Mouse (Mus musculus) midbrain, embryonic 15.5 days (tissue): ENCODE data around the gene Crygn. TPM values are rescaled to one million over a fixed set of nuclear protein-coding genes. Genes with fewer than 3 reads are reported as not detected.
"Not testable (repeated sequence)": the region's sequence is repeated elsewhere in the genome, so short reads cannot be mapped to it uniquely, and the experiment has no call there.

ENCODE experiments used
- ATAC-seq: fragments of 200-750 bp; cut with Nextera tagmentation; replicated peaks from 2 replicates; pipeline ENCODE4 v1.8.0; 2017; ENCODE audit warnings: moderate TSS enrichment
- H3K27ac ChIP-seq: fragments of 300-500 bp; sonication (generic); 2 replicates; pipeline ENCODE4 v1.5.1; 2015; ENCODE audit warnings: mild to moderate bottlenecking, inconsistent platforms
- H3K27me3 ChIP-seq: fragments of 300-500 bp; sonication (generic); replicated peaks from 2 replicates; pipeline ENCODE4 v1.6.1; 2015; ENCODE audit warnings: inconsistent platforms
- H3K36me3 ChIP-seq: fragments of 300-500 bp; sonication (generic); replicated peaks from 2 replicates; pipeline ENCODE4 v1.6.1; 2015; ENCODE audit warnings: inconsistent platforms
- H3K4me1 ChIP-seq: fragments of 300-500 bp; sonication (generic); 2 replicates; pipeline ENCODE4 v1.6.1; 2015; ENCODE audit warnings: inconsistent platforms
- H3K4me2 ChIP-seq: fragments of 300-500 bp; sonication (generic); 2 replicates; pipeline ENCODE4 v1.6.1; 2015; ENCODE audit warnings: inconsistent platforms, mild to moderate bottlenecking, moderate library complexity
- H3K4me3 ChIP-seq: fragments of 300-500 bp; sonication (generic); 2 replicates; pipeline ENCODE4 v1.5.1; 2015; ENCODE audit warnings: mild to moderate bottlenecking, inconsistent platforms
- H3K9ac ChIP-seq: fragments of 300-500 bp; sonication (generic); 2 replicates; pipeline ENCODE4 v1.6.1; 2015; ENCODE audit warnings: mild to moderate bottlenecking, inconsistent platforms
- H3K9me3 ChIP-seq: fragments of 300-500 bp; sonication (generic); 2 replicates; pipeline ENCODE4 v1.6.1; 2016; ENCODE audit warnings: inconsistent platforms
- WGBS: fragments of 180-500 bp; shearing (Covaris S2); methylation state at CpG from one replicate; pipeline ENCODE4 v1.1.7; 2015; ENCODE audit warnings: mixed read lengths; 5-methylcytosine and 5-hydroxymethylcytosine counted together
- polyA plus RNA-seq: library from polyadenylated mRNA; unstranded; fragments of >200 nt; fragmentation: Nextera tagmentation; extraction: Ambion mirVana; gene quantifications from 2 replicates; pipeline ENCODE4 v1.2.1, GENCODE M21; 2015

Gene Crygn
- polyA plus RNA-seq, 1 experiment from 2014 or later = 2.5 TPM

DNA sequence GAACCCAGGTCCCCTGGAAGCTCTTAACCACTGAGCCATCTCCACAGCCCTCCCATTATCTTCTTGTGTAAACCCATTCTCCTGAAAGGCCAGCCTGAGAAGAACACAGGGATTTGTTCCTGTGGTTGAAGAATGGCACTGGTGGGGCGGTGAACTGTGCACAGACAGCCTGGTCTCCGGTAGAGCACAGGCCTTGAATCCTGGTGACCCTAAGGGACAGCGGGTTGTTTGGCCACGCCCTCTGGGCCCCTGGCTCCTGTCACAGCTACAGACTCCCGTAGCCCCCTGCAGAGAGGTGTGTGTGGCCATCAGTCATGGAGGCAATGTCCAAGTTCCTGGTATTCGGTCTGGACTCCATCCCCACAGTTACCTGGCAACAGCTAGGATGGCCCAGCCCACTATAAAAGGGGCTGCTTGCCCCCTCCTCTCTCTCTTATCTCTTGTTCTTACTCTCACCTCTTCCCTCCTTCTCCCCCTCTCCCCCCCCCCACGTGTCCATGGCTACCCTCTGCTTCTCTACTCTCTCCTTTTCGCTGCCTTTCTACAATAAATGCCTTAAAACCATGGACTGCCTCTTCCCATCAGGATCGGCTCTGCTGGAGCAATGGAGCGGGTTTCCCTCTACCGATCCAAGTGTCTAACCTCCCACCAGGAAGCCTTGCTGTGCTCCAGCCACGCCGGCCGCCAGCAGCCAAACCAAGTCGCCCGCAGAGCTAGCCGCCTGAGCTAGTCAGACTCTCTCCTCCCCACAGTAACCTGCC lies 20.5 kb upstream of the Crygn start:
- Histone ChIP-seq H3K27me3 (peaks cover 6% of the 10 kb centered on the region; the same call in 1 of the 2 replicates), H3K9me3 (no peaks in the 10 kb centered on the region), H3K4me2 (peak overlapping the region; percentile 41), H3K9ac (no peak overlapping the region), H3K4me1 (peaks cover 7% of the 10 kb centered on the region; the same call in 1 of the 2 replicates), H3K36me3 (no peaks in the 10 kb centered on the region), H3K27ac (no peak overlapping the region), H3K4me3 (peak overlapping the region; percentile 5; the same call in 1 of the 2 replicates)
- WGBS = 10% methylated on average over 17 of the region's 17 CpGs
- ATAC-seq = no peak

DNA sequence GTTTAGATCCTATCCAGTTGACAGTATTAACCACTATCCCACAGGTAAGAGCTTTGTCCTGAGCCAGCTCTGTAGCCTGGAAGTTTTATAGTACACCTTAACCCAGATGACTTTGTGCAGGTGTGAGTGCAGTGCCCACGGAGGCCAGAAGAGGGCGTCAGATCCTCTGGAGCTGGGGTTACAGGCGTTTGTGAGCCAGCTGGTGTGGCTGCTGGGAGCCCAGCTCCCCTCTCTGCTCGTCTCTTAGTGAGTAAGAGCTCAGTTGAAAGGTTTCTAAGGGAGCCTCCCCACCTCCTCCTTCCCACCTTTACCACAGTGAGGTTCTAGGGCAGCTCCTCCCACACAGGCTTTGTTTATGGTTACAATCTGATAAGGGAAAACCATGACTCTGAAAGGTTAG lies 18.9 kb upstream of the Crygn start:
- ATAC-seq = no peak
- WGBS = 71% methylated on average over 4 of the region's 4 CpGs
- Histone ChIP-seq H3K4me2 (no peak overlapping the region), H3K9me3 (no peaks in the 10 kb centered on the region), H3K36me3 (no peaks in the 10 kb centered on the region), H3K27ac (no peak overlapping the region), H3K4me1 (peaks cover 7% of the 10 kb centered on the region; the same call in 1 of the 2 replicates), H3K9ac (no peak overlapping the region), H3K4me3 (no peak overlapping the region), H3K27me3 (peaks cover 6% of the 10 kb centered on the region; the same call in 1 of the 2 replicates)

DNA sequence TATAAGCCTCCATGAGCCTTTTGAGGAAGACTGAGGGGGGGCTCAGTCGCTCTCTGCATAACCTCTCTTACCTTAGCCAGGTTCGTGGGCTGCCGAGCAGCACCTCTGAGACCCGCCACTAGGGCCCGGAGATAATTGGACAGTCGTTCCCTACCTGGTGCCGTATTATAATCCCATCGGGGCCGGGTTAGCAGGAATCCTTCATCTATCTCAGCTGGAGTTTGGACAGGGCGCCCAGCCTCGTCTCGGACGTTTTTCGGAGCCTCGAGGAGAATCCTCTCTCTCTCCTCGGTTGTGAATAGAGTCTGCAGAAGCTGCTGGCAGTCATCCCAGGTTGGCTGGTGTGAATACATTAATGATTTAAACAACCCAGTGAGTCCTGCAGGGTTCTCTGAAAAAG lies 16.7 kb upstream of the Crygn start:
- 80% methylated on average over 16 of the region's 16 CpGs for WGBS
- ATAC-seq = not testable (repeated sequence)

DNA sequence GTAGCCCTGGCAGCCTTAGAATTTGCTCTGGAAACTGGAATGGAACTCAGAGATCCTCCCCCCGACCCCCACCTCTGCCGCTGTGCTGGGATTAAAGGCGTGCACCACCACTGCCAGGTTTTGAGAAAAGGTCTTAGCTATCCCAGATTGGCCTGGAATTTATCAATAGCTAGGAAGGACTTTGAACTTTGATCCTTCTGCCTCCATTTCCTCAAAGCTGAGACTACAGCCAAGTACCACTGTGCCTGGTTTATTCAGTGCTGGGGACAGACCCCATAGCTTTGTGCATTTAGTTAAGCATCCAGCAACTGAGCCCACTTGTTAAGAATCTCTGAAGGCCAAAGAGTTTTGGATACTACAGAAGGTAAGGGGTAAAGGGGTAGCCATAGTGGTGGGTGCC lies 877 bp downstream of the Crygn start:
- Histone ChIP-seq H3K27me3 (no peaks in the 10 kb centered on the region), H3K9me3 (no peaks in the 10 kb centered on the region), H3K4me1 (peaks cover 1% of the 10 kb centered on the region), H3K4me2 (no peak overlapping the region), H3K9ac (no peak overlapping the region), H3K4me3 (no peak overlapping the region), H3K36me3 (no peaks in the 10 kb centered on the region), H3K27ac (no peak overlapping the region)
- 59% methylated on average over 3 of the region's 3 CpGs for WGBS
- ATAC-seq = no peak

More for the DNA sequence above, 16.7 kb upstream of the Crygn start:
- not testable (repeated sequence) for H3K4me2 ChIP-seq, H3K27me3 ChIP-seq, H3K9me3 ChIP-seq, H3K9ac ChIP-seq, H3K4me3 ChIP-seq, H3K36me3 ChIP-seq, H3K27ac ChIP-seq, H3K4me1 ChIP-seq

DNA sequence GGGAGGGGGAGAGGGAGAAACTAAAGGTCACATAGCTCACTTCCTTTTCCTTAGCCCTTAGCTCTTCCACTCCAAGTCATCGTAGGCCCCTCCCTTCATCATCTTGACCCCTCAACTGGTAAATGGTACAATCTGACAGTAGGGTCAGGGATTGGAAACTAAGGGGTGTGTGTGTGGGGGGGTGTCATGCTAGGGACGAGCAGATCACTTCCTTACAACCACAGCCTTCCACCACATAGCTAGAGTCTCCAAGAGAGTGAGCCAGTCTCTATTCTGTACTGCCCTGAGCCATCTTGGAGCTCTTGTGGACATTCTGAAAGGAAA lies 5.7 kb downstream of the Crygn start:
- ATAC-seq = no peak
- Histone ChIP-seq H3K4me3 (no peak overlapping the region), H3K36me3 (no peaks in the 10 kb centered on the region), H3K4me2 (peak overlapping the region; percentile 90), H3K27me3 (no peaks in the 10 kb centered on the region), H3K9me3 (no peaks in the 10 kb centered on the region), H3K9ac (no peak overlapping the region), H3K4me1 (peaks cover 19% of the 10 kb centered on the region), H3K27ac (no peak overlapping the region)
- 10% methylated on average over 2 of the region's 2 CpGs for WGBS

DNA sequence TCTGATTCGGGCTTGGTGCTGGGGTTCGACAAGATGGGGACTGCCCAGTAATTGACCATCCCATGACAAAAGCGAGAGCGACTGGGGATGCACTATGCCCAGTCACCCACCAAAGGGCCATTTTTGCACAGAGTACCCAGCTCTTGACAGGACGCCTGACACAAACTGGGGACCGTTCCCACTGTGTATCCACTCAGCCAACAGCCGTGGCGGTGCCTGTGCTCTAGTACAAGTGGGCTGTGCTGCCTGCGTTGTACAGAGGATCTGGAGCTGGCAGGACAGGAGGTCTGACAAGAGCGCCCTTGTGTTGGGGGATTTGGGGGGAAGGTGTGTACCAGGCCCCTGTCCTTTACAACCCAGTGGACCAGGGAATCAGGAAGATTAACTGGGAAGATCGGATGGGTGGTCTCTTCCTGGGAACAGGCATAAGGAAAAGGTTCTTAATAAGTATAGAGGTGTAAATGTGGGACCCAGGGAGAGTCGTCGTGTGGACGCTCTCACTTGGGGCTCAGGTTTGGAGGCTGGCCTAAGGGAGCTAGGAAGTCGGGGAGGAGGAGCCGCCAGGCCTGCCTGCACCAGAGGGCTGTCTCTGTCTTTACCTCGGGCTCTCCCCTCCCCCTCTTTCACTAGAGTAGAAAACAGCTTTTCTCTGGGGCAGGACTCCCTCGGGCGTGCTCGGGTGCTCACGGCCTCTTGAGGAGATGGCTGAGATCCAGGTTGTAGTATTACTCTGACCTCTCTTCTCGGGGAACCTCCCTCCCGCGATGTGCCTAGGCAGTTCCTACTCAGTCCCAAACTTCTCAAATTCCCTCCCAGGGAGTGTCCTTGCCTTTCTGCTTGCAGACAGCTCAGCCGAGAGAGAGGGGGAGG lies 6.3 kb downstream of the Crygn start:
- peak; percentile 64 for ATAC-seq
- 2% methylated on average over 25 of the region's 25 CpGs for WGBS
- Histone ChIP-seq H3K4me3 (peak overlapping the region; percentile 65), H3K4me2 (peak overlapping the region; percentile 90), H3K9me3 (no peaks in the 10 kb centered on the region), H3K27me3 (no peaks in the 10 kb centered on the region), H3K36me3 (no peaks in the 10 kb centered on the region), H3K4me1 (peaks cover 19% of the 10 kb centered on the region), H3K27ac (peak overlapping the region; percentile 82), H3K9ac (peak overlapping the region; percentile 60)

DNA sequence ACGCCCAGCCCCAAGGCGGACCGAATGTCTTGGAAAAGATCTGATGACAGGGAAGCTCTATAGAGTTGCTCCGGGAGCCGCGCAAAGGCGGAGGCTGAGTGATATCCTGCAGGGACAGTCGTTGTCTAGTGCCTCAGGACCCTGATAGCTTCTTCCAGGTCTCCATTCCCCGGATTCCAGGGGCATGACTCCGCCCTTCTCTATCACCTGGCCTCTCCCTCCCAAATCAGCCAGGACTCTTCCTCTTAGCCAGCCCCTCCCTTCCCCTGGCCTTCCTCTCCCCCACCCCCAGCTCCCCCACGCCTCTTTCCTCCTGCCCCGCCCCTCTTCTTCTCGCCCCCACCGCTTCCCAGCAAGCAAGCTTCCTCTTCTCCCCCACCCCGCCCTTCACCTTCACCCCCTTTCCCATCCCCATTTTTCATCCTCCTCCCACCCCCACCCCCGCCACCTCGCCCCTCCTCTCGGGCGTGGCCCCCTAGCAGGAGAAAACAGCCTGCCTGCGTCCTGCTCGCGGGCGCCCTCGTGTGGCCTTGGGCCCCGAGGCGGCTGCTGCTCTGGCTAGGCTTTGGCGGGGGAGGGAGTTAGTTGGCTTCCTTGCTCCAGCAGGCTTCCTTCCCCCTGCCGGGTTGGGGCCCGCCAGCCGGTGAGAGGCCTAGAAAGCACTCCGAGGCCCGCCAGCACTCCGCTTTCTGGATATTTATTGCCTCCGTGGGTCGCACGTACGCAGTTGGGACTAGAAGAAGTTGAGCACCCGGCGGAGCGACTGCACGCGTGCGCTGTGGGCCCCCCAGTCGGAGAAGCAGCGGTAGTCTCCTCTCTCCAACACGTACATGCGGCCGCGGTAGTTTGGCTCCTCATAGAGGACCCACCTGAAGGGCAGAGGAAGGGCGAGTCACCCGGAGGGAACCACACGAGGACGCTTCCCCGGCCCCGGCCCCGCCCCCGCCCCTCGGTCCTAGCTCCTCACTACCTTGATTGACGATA lies 7.2 kb downstream of the Crygn start:
- Histone ChIP-seq H3K4me1 (peaks cover 19% of the 10 kb centered on the region), H3K36me3 (no peaks in the 10 kb centered on the region), H3K4me2 (peak overlapping the region; percentile 90), H3K9ac (peak overlapping the region; percentile 60), H3K9me3 (no peaks in the 10 kb centered on the region), H3K27me3 (no peaks in the 10 kb centered on the region), H3K4me3 (peak overlapping the region; percentile 65), H3K27ac (peak overlapping the region; percentile 82)
- under 1% methylated on average over 56 of the region's 59 CpGs for WGBS
- ATAC-seq = peak; percentile 84

DNA sequence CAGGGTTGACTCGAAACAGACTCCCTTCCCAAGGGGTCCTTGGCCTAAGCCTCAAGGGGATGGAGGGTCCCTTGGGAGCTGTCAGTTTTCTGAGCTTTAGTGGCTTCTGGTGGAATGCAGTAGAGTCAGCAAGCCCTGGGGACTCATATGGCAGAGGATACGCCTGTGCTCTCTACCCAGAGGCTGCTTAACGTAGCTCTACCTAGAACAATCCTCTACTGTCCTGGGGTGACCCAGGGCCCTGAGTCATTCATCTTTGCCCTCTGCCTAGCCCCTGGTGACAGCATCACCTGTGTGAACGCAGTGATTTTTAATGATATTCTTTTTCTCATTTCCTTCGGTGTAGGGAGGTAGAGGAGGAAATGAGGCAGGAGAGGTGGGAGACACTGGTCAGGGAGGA lies 8.1 kb downstream of the Crygn start:
- 61% methylated on average over 5 of the region's 5 CpGs for WGBS
- peak overlapping the region; percentile 90 for H3K4me2 ChIP-seq
- H3K9ac ChIP-seq = peak overlapping the region; percentile 60
- peak overlapping the region; percentile 82 for H3K27ac ChIP-seq
- H3K4me3 ChIP-seq = peak overlapping the region; percentile 65
- ATAC-seq = peak; percentile 34
- peaks cover 19% of the 10 kb centered on the region for H3K4me1 ChIP-seq
- H3K9me3 ChIP-seq = no peaks in the 10 kb centered on the region
- no peaks in the 10 kb centered on the region for H3K27me3 ChIP-seq
- no peaks in the 10 kb centered on the region for H3K36me3 ChIP-seq

DNA sequence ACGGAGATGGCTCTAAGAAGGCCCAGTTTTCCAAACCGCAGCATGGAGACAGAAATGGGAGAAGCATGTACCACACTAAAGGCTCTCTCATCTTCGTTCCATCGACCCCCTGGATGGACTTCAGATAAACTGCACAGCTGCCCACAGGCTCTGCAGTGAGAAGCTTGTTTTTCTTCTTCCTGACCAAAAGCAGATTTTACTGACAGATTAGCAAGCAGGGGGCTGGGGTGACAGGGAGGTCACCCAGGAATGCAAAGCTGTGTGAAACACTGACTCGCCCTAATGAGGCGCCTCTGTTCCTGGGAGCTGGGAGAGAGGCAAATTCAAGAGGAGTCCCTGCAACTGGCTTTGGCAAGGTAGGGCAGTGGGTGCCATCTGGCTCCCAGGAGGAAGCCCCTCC lies 10.3 kb downstream of the Crygn start:
- Histone ChIP-seq H3K4me3 (no peak overlapping the region), H3K27me3 (no peaks in the 10 kb centered on the region), H3K36me3 (no peaks in the 10 kb centered on the region), H3K9ac (no peak overlapping the region), H3K9me3 (no peaks in the 10 kb centered on the region), H3K4me1 (peaks cover 19% of the 10 kb centered on the region), H3K4me2 (no peak overlapping the region), H3K27ac (no peak overlapping the region)
- 20% methylated on average over 6 of the region's 6 CpGs for WGBS
- ATAC-seq = no peak

DNA sequence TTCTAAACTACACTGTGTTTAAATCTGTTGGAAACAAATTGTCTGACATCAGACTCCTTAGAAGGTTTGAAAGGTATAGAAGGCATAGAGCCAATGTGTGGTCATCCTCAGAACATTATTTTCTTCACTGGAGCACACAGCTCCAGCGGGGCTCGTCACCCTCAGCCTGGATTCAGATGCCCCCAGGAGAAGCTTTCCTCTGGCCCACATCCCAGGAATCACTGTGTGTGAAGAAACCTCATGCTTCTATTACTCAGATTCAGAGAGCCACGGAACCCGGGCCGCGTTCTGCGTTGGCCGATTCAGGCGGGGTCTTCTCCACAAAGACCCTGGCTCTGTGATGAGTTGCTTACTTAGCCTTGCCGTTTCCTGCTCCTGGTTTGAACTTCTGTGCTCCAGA lies 13.9 kb downstream of the Crygn start:
- 92% methylated on average over 10 of the region's 10 CpGs for WGBS
- H3K9ac ChIP-seq = no peak overlapping the region
- H3K36me3 ChIP-seq = no peaks in the 10 kb centered on the region
- ATAC-seq = no peak
- no peaks in the 10 kb centered on the region for H3K9me3 ChIP-seq
- H3K4me1 ChIP-seq = no peaks in the 10 kb centered on the region
- H3K27ac ChIP-seq = no peak overlapping the region
- H3K27me3 ChIP-seq = no peaks in the 10 kb centered on the region
- no peak overlapping the region for H3K4me2 ChIP-seq
- H3K4me3 ChIP-seq = no peak overlapping the region

DNA sequence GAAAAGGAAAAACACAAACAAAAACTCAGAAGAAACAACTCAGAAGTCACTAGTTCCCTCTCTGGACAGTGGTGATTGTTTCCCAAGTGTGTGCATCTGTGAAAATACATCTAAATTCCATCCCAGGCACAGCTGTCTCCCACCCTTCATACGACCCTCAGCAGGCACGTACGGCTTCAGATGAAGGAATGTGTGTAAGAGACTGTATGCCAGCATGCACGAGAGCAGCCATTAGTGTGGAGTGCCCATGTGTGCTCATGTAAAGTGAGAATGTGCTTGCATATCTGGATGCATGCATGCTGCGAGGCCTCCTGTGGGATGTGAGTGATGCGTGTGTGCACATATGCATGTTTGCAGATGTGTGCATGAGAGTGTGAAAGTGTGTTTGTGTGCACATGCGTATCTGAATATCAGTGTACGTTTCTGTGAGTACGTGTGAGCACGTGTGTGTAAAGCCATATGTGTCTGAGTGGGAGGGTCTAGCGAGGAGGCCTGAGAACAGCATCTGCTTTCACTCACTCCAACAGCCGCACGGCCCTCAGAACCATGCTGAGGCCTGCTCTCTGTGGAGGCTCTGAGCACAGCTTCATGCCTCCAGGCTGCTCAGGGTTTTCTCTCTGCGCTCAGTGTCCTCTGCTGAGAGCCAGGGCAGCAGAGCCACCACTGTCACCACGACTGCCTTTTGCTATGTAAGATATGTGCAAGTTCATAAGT lies 16.5 kb downstream of the Crygn start:
- Histone ChIP-seq H3K4me2 (no peak overlapping the region), H3K36me3 (no peaks in the 10 kb centered on the region), H3K27me3 (no peaks in the 10 kb centered on the region), H3K27ac (no peak overlapping the region), H3K4me1 (no peaks in the 10 kb centered on the region), H3K4me3 (no peak overlapping the region), H3K9me3 (no peaks in the 10 kb centered on the region), H3K9ac (no peak overlapping the region)
- ATAC-seq = no peak
- WGBS = 83% methylated on average over 15 of the region's 15 CpGs
